Mouse (Mus musculus) neural tube, embryonic 14.5 days (tissue): ENCODE measurements around the gene Zfp609. TPM values are rescaled to one million over a fixed set of nuclear protein-coding genes. Genes with fewer than 3 reads are reported as not detected.

ENCODE experiments used
- ATAC-seq: fragments of 200-750 bp; cut with Nextera tagmentation; 2 replicates; pipeline ENCODE4 v1.8.0; 2017; ENCODE audit warnings: low read depth, mild to moderate bottlenecking, moderate TSS enrichment, moderate library complexity
- H3K27ac ChIP-seq: fragments of 300-500 bp; sonication (generic); 2 replicates; pipeline ENCODE4 v1.5.1; 2014; ENCODE audit warnings: low read depth, mild to moderate bottlenecking, control low read depth, low read length, moderate library complexity, mixed read lengths
- H3K27me3 ChIP-seq: fragments of 300-500 bp; sonication (generic); 2 replicates; pipeline ENCODE4 v1.6.1; 2014; ENCODE audit warnings: low read length; ENCODE audit not compliant: control insufficient read depth, insufficient read depth
- H3K36me3 ChIP-seq: fragments of 300-500 bp; sonication (generic); 2 replicates; pipeline ENCODE4 v1.6.1; 2014; ENCODE audit warnings: low read length, mixed read lengths; ENCODE audit not compliant: control insufficient read depth, insufficient read depth
- H3K4me1 ChIP-seq: fragments of 300-500 bp; sonication (generic); 2 replicates; pipeline ENCODE4 v1.6.1; 2014; ENCODE audit warnings: low read length; ENCODE audit not compliant: control insufficient read depth, insufficient read depth
- H3K4me2 ChIP-seq: fragments of 300-500 bp; sonication (generic); 2 replicates; pipeline ENCODE4 v1.6.1; 2014; ENCODE audit warnings: mild to moderate bottlenecking, low read depth, low read length, control low read depth
- H3K4me3 ChIP-seq: fragments of 300-500 bp; sonication (generic); 2 replicates; pipeline ENCODE4 v1.5.1; 2014; ENCODE audit warnings: low read depth, low read length, control low read depth, mixed read lengths
- H3K9ac ChIP-seq: fragments of 300-500 bp; sonication (generic); replicated peaks from 2 replicates; pipeline ENCODE4 v1.6.1; 2014; ENCODE audit warnings: low read depth, mild to moderate bottlenecking, control low read depth, low read length, mixed read lengths
- H3K9me3 ChIP-seq: fragments of 300-500 bp; sonication (generic); 2 replicates; pipeline ENCODE4 v1.6.1; 2016; ENCODE audit warnings: low read length; ENCODE audit not compliant: control insufficient read depth
- WGBS: fragments of 180-500 bp; shearing (Covaris S2); extraction: QIAGEN DNeasy Blood & Tissue Kit; methylation state at CpG from one replicate; pipeline ENCODE4 v1.1.7; 2014; 5-methylcytosine and 5-hydroxymethylcytosine counted together
- polyA plus RNA-seq: library from polyadenylated mRNA; unstranded; fragments of >200 nt; fragmentation: Nextera tagmentation; extraction: Ambion mirVana; gene quantifications from 2 replicates; pipeline ENCODE4 v1.2.1, GENCODE M21; 2014

Zfp609 gene
- polyA plus RNA-seq, 1 experiment from 2014 or later = 10.1 TPM

DNA sequence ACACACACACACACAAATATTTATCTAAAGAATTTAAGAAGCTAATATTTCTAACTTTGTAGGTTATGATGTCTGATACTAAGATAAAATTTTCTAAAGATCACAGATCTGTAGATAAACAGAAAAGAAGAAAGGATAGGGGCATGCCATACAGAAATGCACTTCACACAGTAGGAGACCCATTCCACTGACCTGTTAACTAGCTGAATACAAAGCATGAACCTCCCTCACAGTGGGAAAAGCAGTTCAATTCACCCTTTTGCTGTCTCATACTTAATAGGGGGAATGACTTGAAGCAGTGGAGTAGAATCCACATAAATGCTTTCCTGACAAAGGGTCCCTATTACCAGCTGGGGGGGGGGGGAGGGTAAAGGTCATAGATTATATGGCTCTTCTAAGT lies 6.3 kb upstream of the Zfp609 start:
- H3K4me3 ChIP-seq = no peak overlapping the region
- H3K9me3 ChIP-seq = no peaks in the 10 kb centered on the region
- no peaks in the 10 kb centered on the region for H3K36me3 ChIP-seq
- ATAC-seq = no peak
- H3K9ac ChIP-seq = no peak overlapping the region
- H3K4me2 ChIP-seq = no peak overlapping the region
- no peaks in the 10 kb centered on the region for H3K4me1 ChIP-seq
- no peak overlapping the region for H3K27ac ChIP-seq
- no peaks in the 10 kb centered on the region for H3K27me3 ChIP-seq

DNA sequence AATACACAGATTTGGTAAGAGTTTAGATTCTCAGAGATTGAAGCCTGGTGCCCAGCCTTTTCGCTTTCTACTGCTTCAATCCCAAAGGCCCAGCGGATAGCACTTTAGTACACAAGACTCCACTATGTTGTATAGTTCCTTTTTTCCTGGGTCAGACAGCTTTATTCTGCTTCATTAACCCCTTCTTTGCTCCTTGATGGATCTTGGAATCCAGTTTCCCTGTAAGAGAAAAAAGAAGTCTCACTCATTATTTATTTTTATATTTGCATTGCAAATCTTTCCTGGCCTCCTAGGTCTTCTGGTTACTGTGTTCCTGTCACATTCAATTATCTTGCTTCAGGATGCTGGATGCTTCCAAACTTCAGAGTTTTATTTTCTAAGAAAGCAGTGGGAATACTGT lies 5.9 kb upstream of the Zfp609 start:
- Histone ChIP-seq H3K27ac (no peak overlapping the region), H3K27me3 (no peaks in the 10 kb centered on the region), H3K4me1 (0 out of 2 replicates have a peak, but pooled peaks cover 3% of the 10 kb centered on the region), H3K4me2 (no peak overlapping the region), H3K36me3 (no peaks in the 10 kb centered on the region), H3K4me3 (no peak overlapping the region), H3K9ac (no peak overlapping the region), H3K9me3 (no peaks in the 10 kb centered on the region)
- WGBS = 22% methylated on average over 2 of the region's 2 CpGs
- ATAC-seq = no peak

DNA sequence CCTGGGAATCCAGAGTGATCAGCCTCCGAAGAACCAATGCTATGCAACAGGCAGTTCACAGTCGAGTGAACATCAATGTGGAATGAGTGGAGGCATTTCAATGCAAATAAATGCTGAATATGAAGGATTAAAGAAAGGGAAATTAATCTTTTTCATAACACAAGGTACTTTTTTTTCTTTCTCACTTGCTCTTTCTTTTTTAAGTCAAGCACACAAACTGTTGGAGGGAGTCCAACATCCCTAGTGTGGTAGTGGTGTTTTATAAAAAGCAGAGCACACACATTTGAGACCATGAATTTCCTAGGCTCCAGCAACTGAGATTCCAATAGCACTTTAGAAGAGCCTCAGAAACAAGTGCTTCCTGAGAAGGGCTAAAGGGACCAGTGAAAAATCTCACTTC lies 4.7 kb upstream of the Zfp609 start:
- Histone ChIP-seq H3K27ac (no peak overlapping the region; the same call in 1 of the 2 replicates), H3K4me3 (no peak overlapping the region), H3K9me3 (no peaks in the 10 kb centered on the region), H3K36me3 (no peaks in the 10 kb centered on the region), H3K27me3 (no peaks in the 10 kb centered on the region), H3K9ac (no peak overlapping the region), H3K4me2 (no peak overlapping the region), H3K4me1 (0 out of 2 replicates have a peak, but pooled peaks cover 8% of the 10 kb centered on the region)
- ATAC-seq = no peak
- 14% methylated on average over 2 of the region's 2 CpGs for WGBS

DNA sequence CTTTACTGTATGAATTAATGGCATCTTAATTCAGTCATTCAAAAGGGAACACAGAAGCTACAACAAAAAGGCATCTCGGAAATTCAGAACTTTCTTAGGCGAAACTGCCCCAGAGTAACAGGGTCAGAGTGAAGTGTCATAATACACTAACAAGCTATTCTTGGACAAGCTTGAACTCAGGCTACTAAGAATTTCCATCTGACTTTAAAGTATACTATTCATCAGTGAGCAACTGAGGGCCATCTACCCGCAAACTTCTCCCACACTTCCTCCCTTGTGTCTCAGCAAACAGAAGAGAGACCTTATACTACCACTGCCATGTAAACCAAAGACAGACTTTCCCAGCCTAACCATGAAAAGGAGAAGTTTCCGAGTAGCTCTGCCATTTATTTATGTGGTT lies 3.8 kb upstream of the Zfp609 start:
- no peak for ATAC-seq
- no peak overlapping the region for H3K27ac ChIP-seq

DNA sequence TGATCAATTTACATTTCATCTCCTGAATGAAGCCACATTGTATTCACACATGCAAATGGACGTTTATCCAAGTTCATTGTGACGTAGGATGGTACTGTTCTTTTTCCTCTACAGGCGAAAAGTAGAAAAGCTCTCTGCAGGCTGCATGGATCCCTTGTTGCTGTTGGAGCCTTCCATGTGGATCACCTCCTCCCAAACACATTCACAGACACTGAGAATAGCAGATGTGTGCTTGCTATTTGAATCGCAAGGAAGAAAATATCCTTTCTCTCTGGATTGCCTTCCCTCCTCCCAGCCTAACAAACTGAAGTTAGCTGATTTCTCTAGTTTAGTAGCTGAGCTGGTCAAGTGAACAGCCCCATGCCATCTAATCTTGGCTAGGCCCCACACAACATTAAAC lies 2.9 kb upstream of the Zfp609 start:
- H3K27ac ChIP-seq = no peak overlapping the region
- no peak for ATAC-seq
- WGBS = 55% methylated on average over 4 of the region's 4 CpGs
- H3K27me3 ChIP-seq = no peaks in the 10 kb centered on the region
- peaks cover 15% of the 10 kb centered on the region for H3K4me1 ChIP-seq
- no peaks in the 10 kb centered on the region for H3K36me3 ChIP-seq
- H3K4me2 ChIP-seq = no peak overlapping the region
- no peak overlapping the region for H3K9ac ChIP-seq
- H3K4me3 ChIP-seq = no peak overlapping the region
- no peaks in the 10 kb centered on the region for H3K9me3 ChIP-seq

More for the DNA sequence above, 3.8 kb upstream of the Zfp609 start:
- Histone ChIP-seq H3K9ac (no peak overlapping the region), H3K4me3 (no peak overlapping the region), H3K4me2 (no peak overlapping the region), H3K27me3 (no peaks in the 10 kb centered on the region), H3K36me3 (no peaks in the 10 kb centered on the region), H3K4me1 (0 out of 2 replicates have a peak, but pooled peaks cover 8% of the 10 kb centered on the region), H3K9me3 (no peaks in the 10 kb centered on the region)
- WGBS = 30% methylated on average over 4 of the region's 4 CpGs

DNA sequence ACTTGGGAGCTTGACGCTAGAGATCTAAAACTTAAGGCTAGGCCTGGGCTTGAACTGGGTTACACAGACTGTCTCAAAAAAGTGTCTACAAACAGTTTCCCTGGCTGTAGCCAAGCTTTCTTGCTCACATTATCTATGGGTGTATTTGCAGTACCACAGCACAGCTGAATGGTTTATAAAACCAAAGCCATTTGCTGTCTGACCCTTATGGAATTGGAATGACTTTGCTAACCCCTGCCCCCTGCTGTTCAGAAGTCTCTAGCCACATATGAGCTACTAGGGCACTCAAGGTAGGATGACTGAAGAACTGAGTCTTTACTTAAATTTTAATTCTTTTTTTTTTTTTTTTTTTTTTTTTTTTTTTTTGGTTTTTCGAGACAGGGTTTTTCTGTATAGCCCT lies 2.0 kb upstream of the Zfp609 start:
- Histone ChIP-seq H3K4me2 (no peak overlapping the region), H3K4me1 (peaks cover 23% of the 10 kb centered on the region), H3K9me3 (no peaks in the 10 kb centered on the region), H3K9ac (no peak overlapping the region), H3K36me3 (no peaks in the 10 kb centered on the region), H3K27ac (no peak overlapping the region), H3K27me3 (no peaks in the 10 kb centered on the region), H3K4me3 (no peak overlapping the region)
- 91% methylated on average over 1 of the region's 2 CpGs for WGBS
- ATAC-seq = no peak

DNA sequence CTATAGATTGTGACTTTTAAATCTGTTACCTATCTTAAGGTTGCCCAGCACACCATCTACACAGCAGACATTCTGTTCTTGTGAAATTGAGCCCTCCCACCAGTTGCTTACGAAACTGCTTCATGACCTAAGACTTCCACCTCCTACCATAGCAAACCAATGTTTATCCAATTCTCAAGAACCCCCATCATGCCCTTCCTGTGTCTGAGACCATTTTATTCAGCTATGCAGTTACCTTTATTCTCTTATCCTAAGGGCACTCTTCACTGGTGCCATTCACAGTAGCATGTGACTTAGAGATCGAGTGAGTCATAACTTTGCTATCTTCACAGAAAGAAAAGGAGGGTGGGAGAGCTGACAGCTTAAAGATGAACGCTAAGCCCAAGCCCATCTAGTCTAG lies 1.1 kb upstream of the Zfp609 start:
- Histone ChIP-seq H3K9ac (0 out of 2 replicates have a peak overlapping the region, but pooled peaks have one; percentile 0), H3K9me3 (no peaks in the 10 kb centered on the region), H3K36me3 (no peaks in the 10 kb centered on the region), H3K4me3 (no peak overlapping the region), H3K27me3 (no peaks in the 10 kb centered on the region), H3K27ac (no peak overlapping the region), H3K4me2 (peak overlapping the region; percentile 67), H3K4me1 (peaks cover 32% of the 10 kb centered on the region)
- 30% methylated on average over 3 of the region's 3 CpGs for WGBS
- no peak for ATAC-seq

DNA sequence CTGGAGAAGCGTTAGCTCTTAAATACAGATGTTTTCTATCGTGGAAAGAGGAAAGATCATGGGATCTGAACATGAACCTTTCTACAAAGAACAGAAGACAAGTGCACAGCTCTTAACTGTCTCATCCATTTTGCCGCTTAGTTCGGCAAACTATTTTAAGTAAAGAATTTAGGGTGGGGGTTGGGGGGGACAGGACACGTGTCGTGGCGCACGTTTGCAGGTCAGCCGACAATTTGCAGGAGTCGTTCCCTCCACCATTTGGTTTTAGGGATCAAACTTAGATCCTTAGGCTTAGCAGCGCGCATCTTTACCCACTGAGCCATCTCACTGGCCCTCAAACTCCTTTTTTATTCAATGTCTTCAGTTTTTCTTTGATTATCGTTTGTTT lies 646 bp upstream of the Zfp609 start:
- H3K4me2 ChIP-seq = peak overlapping the region; percentile 67
- H3K9me3 ChIP-seq = no peaks in the 10 kb centered on the region
- peaks cover 35% of the 10 kb centered on the region for H3K4me1 ChIP-seq
- no peaks in the 10 kb centered on the region for H3K27me3 ChIP-seq
- peak overlapping the region; percentile 80 for H3K4me3 ChIP-seq
- no peaks in the 10 kb centered on the region for H3K36me3 ChIP-seq
- WGBS = 4% methylated on average over 13 of the region's 13 CpGs
- H3K27ac ChIP-seq = peak overlapping the region; percentile 99
- no peak for ATAC-seq
- H3K9ac ChIP-seq = peak overlapping the region; percentile 93; the same call in 1 of the 2 replicates

DNA sequence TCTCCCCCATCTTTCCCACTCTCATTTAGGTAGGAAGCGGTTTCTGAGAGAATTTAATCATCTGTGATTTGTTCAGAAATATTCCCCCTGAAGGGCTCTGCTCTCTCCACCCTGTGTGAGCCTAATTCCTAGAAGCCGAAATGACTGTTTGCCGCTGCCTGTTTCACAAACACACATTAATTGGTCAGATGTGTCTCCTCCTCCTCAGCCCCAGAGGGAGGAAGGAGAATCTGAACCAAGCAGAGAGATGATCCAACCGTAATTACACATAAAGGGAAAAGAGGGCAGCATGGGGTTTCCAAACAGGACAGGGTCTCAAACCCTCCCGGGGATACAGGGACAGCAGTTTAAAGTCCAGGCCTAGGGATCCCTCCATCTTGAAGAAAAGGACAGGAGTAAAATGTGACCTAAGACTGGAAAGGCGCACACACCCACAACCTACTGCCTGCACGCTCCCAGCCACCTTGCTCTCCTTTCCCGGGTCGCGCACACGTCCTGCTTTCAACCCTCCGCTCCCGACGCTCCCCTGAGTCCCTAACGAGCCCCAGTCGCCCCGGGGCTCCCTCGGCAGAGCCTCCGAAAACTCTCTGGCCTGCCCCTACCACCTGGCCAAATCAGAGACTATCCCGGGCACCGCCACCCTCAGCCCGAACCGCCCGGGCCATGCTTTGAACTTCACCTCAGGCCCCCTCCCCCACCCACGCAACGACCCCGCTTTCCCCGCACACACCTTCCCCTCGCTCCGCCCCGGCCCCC lies 598 bp downstream of the Zfp609 start:
- under 1% methylated on average over 24 of the region's 31 CpGs for WGBS
- H3K27ac ChIP-seq = peak overlapping the region; percentile 99
- H3K9ac ChIP-seq = peak overlapping the region; percentile 93
- peak overlapping the region; percentile 80 for H3K4me3 ChIP-seq
- no peaks in the 10 kb centered on the region for H3K36me3 ChIP-seq
- H3K4me2 ChIP-seq = peak overlapping the region; percentile 86
- no peaks in the 10 kb centered on the region for H3K27me3 ChIP-seq
- ATAC-seq = peak; percentile 44
- no peaks in the 10 kb centered on the region for H3K9me3 ChIP-seq
- peaks cover 35% of the 10 kb centered on the region for H3K4me1 ChIP-seq
